Mouse (Mus musculus) CH12.LX (cell line): ENCODE measurements around the gene Trim11. TPM values are rescaled to one million over a fixed set of nuclear protein-coding genes. Genes with fewer than 3 reads are reported as not detected.

Source experiments
- DNase-seq: peaks from one replicate; pipeline ENCODE4 v3.0.0-alpha.2; 2013; ENCODE audit errors: extremely low read depth
- H3K27ac ChIP-seq: 2 replicates; pipeline ENCODE4 v1.5.1; 2012; ENCODE audit warnings: low read depth, mild to moderate bottlenecking, control low read depth, moderate library complexity; ENCODE audit not compliant: insufficient read depth
- H3K27me3 ChIP-seq: replicated peaks from 2 replicates; pipeline ENCODE3; 2012; ENCODE audit warnings: inconsistent platforms
- H3K36me3 ChIP-seq, 2 experiments: replicated peaks in 1 of 2; 2 replicates each; pipeline versions ENCODE3 to v1.6.1; 2012; ENCODE audit warnings: inconsistent platforms in 1 of 2, low read length in 1 of 2, mild to moderate bottlenecking in 1 of 2, mixed read lengths in 1 of 2, moderate library complexity in 1 of 2; ENCODE audit not compliant: control insufficient read depth in 1 of 2, insufficient read depth in 1 of 2
- H3K4me1 ChIP-seq, 2 experiments: 2 replicates each; pipeline ENCODE4 v1.6.1; 2012; ENCODE audit warnings: inconsistent platforms in 1 of 2, moderate library complexity in 1 of 2; ENCODE audit not compliant: insufficient read depth in 2 of 2, control insufficient read depth in 1 of 2
- H3K4me2 ChIP-seq: 2 replicates; pipeline ENCODE4 v1.6.1; 2012; ENCODE audit warnings: low read depth, mild to moderate bottlenecking, control low read depth; ENCODE audit not compliant: poor library complexity, insufficient read depth, severe bottlenecking
- H3K4me3 ChIP-seq, 3 experiments: fragments of 150-350 bp in 1 of 3; sonication (generic) in 1 of 3; replicated peaks in 1 of 3; 2 replicates each; pipeline versions ENCODE3 to v1.5.1; 2011 to 2012; ENCODE audit warnings: low read depth in 2 of 3, low read length in 2 of 3, mild to moderate bottlenecking in 2 of 3, moderate library complexity in 2 of 3, control low read depth in 1 of 3, improper control_type of control experiment in 1 of 3, inconsistent platforms in 1 of 3, mixed read lengths in 1 of 3; ENCODE audit not compliant: poor library complexity in 1 of 3
- H3K79me2 ChIP-seq: replicated peaks from 2 replicates; pipeline ENCODE4 v1.6.1; 2012; ENCODE audit warnings: mild to moderate bottlenecking, moderate library complexity; ENCODE audit not compliant: control insufficient read depth, poor library complexity, insufficient read depth, severe bottlenecking; ENCODE audit errors: extremely low read depth
- H3K9ac ChIP-seq: 2 replicates; pipeline ENCODE4 v1.6.1; 2012; ENCODE audit warnings: low read depth, mild to moderate bottlenecking, control low read depth, moderate library complexity; ENCODE audit not compliant: insufficient read depth
- H3K9me3 ChIP-seq: replicated peaks from 2 replicates; pipeline ENCODE3; 2012; ENCODE audit warnings: low read length, inconsistent platforms, mixed read lengths
- CHD1 ChIP-seq: IDR thresholded peaks from 2 replicates; pipeline ENCODE4 v1.6.1; 2012; ENCODE audit warnings: low read depth, low read length, improper control_type of control experiment, inconsistent platforms
- CHD2 ChIP-seq: IDR thresholded peaks from 2 replicates; pipeline ENCODE4 v1.6.1; 2011; ENCODE audit warnings: low read length, improper control_type of control experiment
- E2F4 ChIP-seq: IDR thresholded peaks from 2 replicates; pipeline ENCODE4 v1.6.1; 2011; ENCODE audit warnings: low read depth, low read length, improper control_type of control experiment; ENCODE audit not compliant: insufficient replicate concordance
- ELF1 ChIP-seq: IDR thresholded peaks from 2 replicates; pipeline ENCODE4 v1.6.1; 2014; ENCODE audit warnings: low read depth, mild to moderate bottlenecking, inconsistent platforms, low read length, improper control_type of control experiment
- EP300 ChIP-seq: IDR thresholded peaks from 2 replicates; pipeline ENCODE4 v1.6.1; 2011; ENCODE audit warnings: low read length, improper control_type of control experiment
- GABPA ChIP-seq: IDR thresholded peaks from 2 replicates; pipeline ENCODE4 v1.6.1; 2012; ENCODE audit warnings: low read depth, low read length, improper control_type of control experiment, inconsistent platforms; ENCODE audit not compliant: insufficient replicate concordance
- HCFC1 ChIP-seq: IDR thresholded peaks from 2 replicates; pipeline ENCODE4 v1.6.1; 2012; ENCODE audit warnings: low read depth, mild to moderate bottlenecking, inconsistent platforms, low read length, improper control_type of control experiment
- IRF4 ChIP-seq: IDR thresholded peaks from 2 replicates; pipeline ENCODE4 v1.6.1; 2014; ENCODE audit warnings: low read depth, mild to moderate bottlenecking, inconsistent platforms, low read length, improper control_type of control experiment
- MAZ ChIP-seq: IDR thresholded peaks from 2 replicates; pipeline ENCODE4 v1.6.1; 2012; ENCODE audit warnings: low read depth, mild to moderate bottlenecking, inconsistent platforms, low read length, improper control_type of control experiment, moderate library complexity
- MXI1 ChIP-seq: IDR thresholded peaks from 2 replicates; pipeline ENCODE4 v1.6.1; 2011; ENCODE audit warnings: mild to moderate bottlenecking, low read depth, low read length, improper control_type of control experiment
- POLR2AphosphoS2 ChIP-seq: IDR thresholded peaks from 2 replicates; pipeline ENCODE4 v1.6.1; 2011; ENCODE audit warnings: low read depth, low read length, improper control_type of control experiment
- SIN3A ChIP-seq: IDR thresholded peaks from 2 replicates; pipeline ENCODE4 v1.6.1; 2012; ENCODE audit warnings: low read length, improper control_type of control experiment, inconsistent platforms
- SMC3 ChIP-seq: IDR thresholded peaks from 2 replicates; pipeline ENCODE4 v1.6.1; 2011; ENCODE audit warnings: low read depth, low read length, improper control_type of control experiment
- TBP ChIP-seq: conservative IDR thresholded peaks from 2 replicates; pipeline ENCODE4 v1.6.1; 2011; ENCODE audit warnings: low read depth, low read length, improper control_type of control experiment
- ZKSCAN1 ChIP-seq: IDR thresholded peaks from 2 replicates; pipeline ENCODE4 v1.6.1; 2012; ENCODE audit warnings: low read depth, inconsistent platforms, low read length, improper control_type of control experiment, borderline replicate concordance
- ZNF384 ChIP-seq: IDR thresholded peaks from 2 replicates; pipeline ENCODE4 v1.6.1; 2012; ENCODE audit warnings: low read depth, low read length, improper control_type of control experiment, inconsistent platforms
- dilution Hi-C: fragments of 300-500 bp; cut with MboI; formaldehyde crosslinking; loops from 2 replicates; pipeline ENCODE4 v1.14.3; 2020; ENCODE audit warnings: low sequenced_read_pairs; ENCODE audit not compliant: extremely low pct_unique_long_range_greater_than_20kb, extremely low pct_ligation_motif_present
- in situ Hi-C: fragments of 300-500 bp; cut with MboI; formaldehyde crosslinking; loops from 3 replicates; pipeline ENCODE4 v1.14.3; 2019; ENCODE audit warnings: low sequenced_read_pairs, low pct_ligation_motif_present, low pct_unique_long_range_greater_than_20kb, mixed read lengths
- polyA plus RNA-seq: library from polyadenylated mRNA; unstranded; fragments of >175 nt; gene quantifications from 2 replicates; pipeline ENCODE4 v1.2.1, GENCODE M21; 2012; ENCODE audit warnings: low read depth; ENCODE audit not compliant: insufficient read length
- total RNA-seq, 2 experiments: library from RNA; depleted of rRNA; stranded (reverse); fragments of 300-350 nt in 1 of 2; fragments of >200 nt in 1 of 2; gene quantifications; 2 replicates each; pipeline ENCODE4 v1.2.3; 2012 to 2014

The Trim11 gene
- total and polyA plus RNA-seq, 3 experiments = 21.8 to 33.2 (median 23.2) TPM

DNA sequence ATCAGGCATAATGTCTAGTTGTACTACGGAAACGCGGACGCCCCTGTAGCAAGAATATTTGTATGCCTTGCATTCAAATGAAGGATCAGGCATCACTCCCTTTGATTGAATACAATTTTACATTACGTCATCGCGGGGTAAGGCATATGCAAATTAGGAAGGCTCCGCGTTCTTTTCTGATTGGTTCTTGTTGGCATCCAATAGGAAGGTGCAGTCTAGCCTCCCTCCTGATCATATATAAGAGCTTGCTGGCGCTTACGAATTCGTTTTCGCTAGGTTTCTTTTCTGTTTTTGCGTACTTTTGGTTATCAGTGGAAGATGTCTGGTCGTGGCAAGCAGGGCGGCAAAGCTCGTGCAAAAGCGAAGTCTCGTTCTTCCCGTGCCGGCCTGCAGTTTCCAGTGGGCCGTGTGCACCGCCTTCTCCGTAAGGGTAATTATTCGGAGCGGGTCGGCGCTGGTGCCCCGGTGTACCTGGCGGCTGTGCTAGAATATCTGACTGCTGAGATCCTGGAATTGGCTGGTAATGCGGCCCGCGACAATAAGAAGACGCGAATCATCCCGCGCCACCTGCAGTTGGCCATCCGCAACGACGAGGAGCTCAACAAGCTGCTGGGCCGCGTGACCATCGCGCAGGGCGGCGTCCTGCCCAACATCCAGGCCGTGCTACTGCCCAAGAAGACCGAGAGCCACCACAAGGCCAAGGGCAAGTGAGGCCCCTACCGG lies 23.3 kb upstream of the Trim11 start, which contains the start of the genes Hist3h2a and Trim17 (continued):
- no peak for TF ChIP-seq ZNF384
- TF ChIP-seq, all 38 proteins: peak for 28

DNA sequence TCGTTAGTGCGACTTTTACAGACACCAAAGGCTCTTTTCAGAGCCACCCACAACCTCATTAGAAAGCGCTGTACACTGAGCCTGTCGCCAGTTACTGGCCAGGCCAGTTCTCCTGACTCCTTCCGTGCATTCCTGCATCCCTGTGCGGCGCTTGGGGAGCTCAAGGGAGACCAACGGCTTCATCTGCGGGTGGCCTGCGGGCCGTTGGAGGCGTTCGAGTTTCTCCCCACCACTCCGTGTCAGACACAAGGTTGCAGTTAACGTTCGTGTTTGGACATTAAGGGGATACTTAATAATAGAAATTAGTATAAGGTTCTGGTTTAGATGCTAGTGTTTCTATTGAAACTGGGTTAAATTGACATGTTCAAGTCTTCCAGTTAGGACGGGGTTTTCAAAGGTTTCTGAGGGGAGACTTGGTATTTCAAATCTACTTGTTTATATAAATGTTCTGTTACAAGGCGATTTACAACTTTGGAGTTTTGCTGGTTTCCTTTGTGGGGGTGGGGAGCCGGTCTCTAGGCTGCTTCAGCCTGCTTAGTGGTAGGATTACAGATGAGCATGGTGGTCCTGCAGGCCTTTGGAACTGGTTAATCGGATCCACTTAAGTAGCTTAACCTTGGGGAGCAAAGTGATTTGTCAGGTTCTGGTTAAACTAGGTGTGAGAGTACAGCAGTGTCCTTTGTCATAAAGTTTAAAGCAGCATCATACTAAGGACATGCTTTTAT lies 22.6 kb upstream of the Trim11 start:
- H3K9ac ChIP-seq = peak overlapping the region; percentile 83
- in situ Hi-C loops (loop anchor here (5.0 kb wide), 1 partner anchor 33 kb away; no protein-coding TSS in a partner anchor), dilution Hi-C loops (no loop called here)
- H3K4me2 ChIP-seq = peak overlapping the region; percentile 96
- H3K36me3 ChIP-seq = peaks cover 2 to 14% of the 10 kb centered on the region in 2 experiments
- H3K27ac ChIP-seq = peak overlapping the region; percentile 93
- no peak for TF ChIP-seq EP300
- TF ChIP-seq SMC3 = peak; percentile 16
- no peak for TF ChIP-seq MXI1
- peak; percentile 62; the same call in 1 of the 2 replicates for TF ChIP-seq CHD1
- TF ChIP-seq IRF4 = no peak
- TF ChIP-seq CHD2 = 0 out of 2 replicates have a peak, but pooled peaks have one; percentile 16
- TF ChIP-seq SIN3A = 0 out of 2 replicates have a peak, but pooled peaks have one; percentile 15
- peak; percentile 62; the same call in 1 of the 2 replicates for TF ChIP-seq POLR2AphosphoS2
- TF ChIP-seq ELF1 = no peak
- no peak for TF ChIP-seq GABPA
- no peak for TF ChIP-seq TBP
- no peak for TF ChIP-seq ZKSCAN1
- TF ChIP-seq MAZ = 0 out of 2 replicates have a peak, but pooled peaks have one; percentile 52
- no peak for TF ChIP-seq E2F4
- H3K79me2 ChIP-seq = peaks cover 2% of the 10 kb centered on the region; the same call in 1 of the 2 replicates
- H3K9me3 ChIP-seq = no peaks in the 10 kb centered on the region
- DNase-seq = peak; percentile 37
- H3K4me3 ChIP-seq = peak overlapping the region; percentile 72 to 78 (median 72)
- H3K4me1 ChIP-seq = peaks cover 13 to 51% of the 10 kb centered on the region in 2 experiments
- peaks cover 26% of the 10 kb centered on the region for H3K27me3 ChIP-seq

DNA sequence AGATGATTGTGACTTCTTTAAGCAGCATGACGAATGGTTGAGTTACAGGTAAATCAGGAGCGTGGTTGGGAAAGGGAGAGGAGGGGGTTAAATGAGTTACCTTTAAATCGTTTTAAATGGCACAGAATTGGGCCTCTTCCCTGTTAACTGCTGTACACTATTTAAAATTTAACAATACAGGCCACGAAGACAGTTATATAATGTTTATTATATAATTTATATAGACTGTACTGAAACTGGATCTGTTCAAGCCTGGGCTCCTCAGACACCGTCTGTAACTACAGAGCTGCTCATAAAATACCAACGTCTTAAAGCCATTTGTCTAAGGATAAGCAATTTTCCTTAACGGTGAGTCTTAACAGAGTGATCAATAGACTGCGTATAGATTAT lies 22.0 kb upstream of the Trim11 start:
- Histone ChIP-seq H3K9ac (peak overlapping the region; percentile 83), H3K4me2 (peak overlapping the region; percentile 96), H3K27me3 (peaks cover 21% of the 10 kb centered on the region), H3K4me1 (peaks cover 13 to 54% of the 10 kb centered on the region in 2 experiments), H3K79me2 (peaks cover 2% of the 10 kb centered on the region; the same call in 1 of the 2 replicates), H3K36me3 (peaks cover 2 to 14% of the 10 kb centered on the region in 2 experiments), H3K27ac (no peak overlapping the region), H3K4me3 (peak overlapping the region; percentile 72 to 78 (median 72)), H3K9me3 (no peaks in the 10 kb centered on the region)
- TF ChIP-seq HCFC1 (0 out of 2 replicates have a peak, but pooled peaks have one; percentile 10), EP300 (no peak)
- dilution Hi-C loops (no loop called here), in situ Hi-C loops (loop anchor here (5.0 kb wide), 1 partner anchor 34 kb away; no protein-coding TSS in a partner anchor)
- DNase-seq = no peak
